Comparison of ENCODE assay signal across 28 mouse cellular contexts in genomic region chr5:58021331-58021730, GRCm38 (mm10).
DNase-seq lines count a peak whose midpoint lies in the region; ATAC-seq and TF ChIP-seq lines count a peak whose summit lies in the region.
"Had no signal": no experiment of that assay in that cellular context is flagged by ENCODE, and none has a peak within 500 bp of the region (broad histone marks: within the 10 kb centered on the region; RNA-seq: fewer than 3 reads in every experiment).

No protein-coding gene starts in this region.

- no peaks in the 10 kb centered on the region for H3K36me3 ChIP-seq in hindbrain, embryonic 10.5 days
- H3K36me3 ChIP-seq in hindbrain, postnatal 0 days (ENCODE audit: insufficient read depth, low read length), result no peaks in the 10 kb centered on the region
- H3K36me3 ChIP-seq in midbrain, embryonic 10.5 days, result no peaks in the 10 kb centered on the region
- no peaks in the 10 kb centered on the region for H3K36me3 ChIP-seq in midbrain, embryonic 15.5 days (replicated peaks)
- H3K36me3 ChIP-seq: embryonic facial prominence, embryonic 12.5 days; embryonic facial prominence, embryonic 15.5 days; G1E; heart, embryonic 13.5 days had no signal

- peaks cover 3% of the 10 kb centered on the region; the same call in 1 of the 2 replicates for H3K4me1 ChIP-seq in hindbrain, embryonic 10.5 days (replicated peaks)
- no peaks in the 10 kb centered on the region for H3K4me1 ChIP-seq in hindbrain, postnatal 0 days (ENCODE audit: insufficient read depth, low read length)
- H3K4me1 ChIP-seq in midbrain, embryonic 10.5 days, result peaks cover 34% of the 10 kb centered on the region
- peaks cover 7% of the 10 kb centered on the region; the same call in 1 of the 2 replicates for H3K4me1 ChIP-seq in midbrain, embryonic 15.5 days
- H3K4me1 ChIP-seq: embryonic facial prominence, embryonic 12.5 days; embryonic facial prominence, embryonic 15.5 days had no signal

- H3K9me3 ChIP-seq in hindbrain, embryonic 10.5 days, result no peaks in the 10 kb centered on the region
- no peaks in the 10 kb centered on the region for H3K9me3 ChIP-seq in hindbrain, postnatal 0 days (ENCODE audit: low read length)
- H3K9me3 ChIP-seq in midbrain, embryonic 10.5 days (replicated peaks), result no peaks in the 10 kb centered on the region
- H3K9me3 ChIP-seq in midbrain, embryonic 15.5 days, result no peaks in the 10 kb centered on the region
- H3K9me3 ChIP-seq: embryonic facial prominence, embryonic 12.5 days; embryonic facial prominence, embryonic 15.5 days; G1E; heart, embryonic 13.5 days had no signal

- 52% methylated on average over 2 of the region's 2 CpGs for WGBS in hindbrain, embryonic 10.5 days
- 62% methylated on average over 2 of the region's 2 CpGs for WGBS in hindbrain, postnatal 0 days
- WGBS in midbrain, embryonic 10.5 days, result 37% methylated on average over 2 of the region's 2 CpGs
- 38% methylated on average over 2 of the region's 2 CpGs for WGBS in midbrain, embryonic 15.5 days

- no peak overlapping the region for H3K9ac ChIP-seq in hindbrain, postnatal 0 days (replicated peaks; ENCODE audit: low read length)
- no peak overlapping the region for H3K9ac ChIP-seq in midbrain, embryonic 15.5 days
- H3K9ac ChIP-seq: embryonic facial prominence, embryonic 12.5 days; embryonic facial prominence, embryonic 15.5 days; forebrain, postnatal 0 days; heart, embryonic 13.5 days; hindbrain, embryonic 14.5 days had no signal

- no peak overlapping the region for H3K4me2 ChIP-seq in hindbrain, postnatal 0 days (ENCODE audit: low read depth, low read length)
- H3K4me2 ChIP-seq in midbrain, embryonic 15.5 days, result no peak overlapping the region
- H3K4me2 ChIP-seq: embryonic facial prominence, embryonic 12.5 days; embryonic facial prominence, embryonic 15.5 days; heart, embryonic 13.5 days; hindbrain, embryonic 14.5 days had no signal

- ATAC-seq in hindbrain, postnatal 0 days, result no peak
- no peak for ATAC-seq in midbrain, embryonic 15.5 days (replicated peaks)
- ATAC-seq: forebrain, embryonic 14.5 days; forebrain, postnatal 0 days; intestine, postnatal 0 days; Patski had no signal

- no peak overlapping the region for H3K27ac ChIP-seq in hindbrain, embryonic 10.5 days
- no peak overlapping the region for H3K27ac ChIP-seq in hindbrain, postnatal 0 days
- no peak overlapping the region for H3K27ac ChIP-seq in midbrain, embryonic 10.5 days (replicated peaks)
- no peak overlapping the region for H3K27ac ChIP-seq in midbrain, embryonic 15.5 days
- H3K27ac ChIP-seq: embryonic facial prominence, embryonic 12.5 days; embryonic facial prominence, embryonic 15.5 days; heart, embryonic 13.5 days; hindbrain, embryonic 14.5 days had no signal

- no peak overlapping the region for H3K4me3 ChIP-seq in hindbrain, embryonic 10.5 days
- no peak overlapping the region for H3K4me3 ChIP-seq in hindbrain, postnatal 0 days (ENCODE audit: low read length)
- H3K4me3 ChIP-seq in midbrain, embryonic 10.5 days, result no peak overlapping the region
- H3K4me3 ChIP-seq in midbrain, embryonic 15.5 days, result no peak overlapping the region
- H3K4me3 ChIP-seq: embryonic facial prominence, embryonic 12.5 days; embryonic facial prominence, embryonic 15.5 days; heart, embryonic 13.5 days had no signal

- peak; percentile 8 for DNase-seq in hindbrain, embryonic 10.5 days (ENCODE audit: low spot score)
- DNase-seq in hindbrain, postnatal 0 days (ENCODE audit: low spot score), result no peak
- peak; percentile 44 for DNase-seq in midbrain, embryonic 10.5 days (ENCODE audit: low spot score)
- peak; percentile 19 for DNase-seq in 416B (ENCODE audit: low read depth)
- DNase-seq in embryo, embryonic 11 days, result peak; percentile 12
- DNase-seq in adrenal gland, postnatal 36 days, result no peak
- DNase-seq in frontal cortex, adult 2 months (ENCODE audit: extremely low spot score in 1 of 2, low spot score in 1 of 2), result no peak
- DNase-seq: adrenal gland, adult 2 months; adrenal gland, postnatal 14 days; B cell, adult 2 months; cerebellum, adult 11-12 months; cerebellum, adult 8-10 months; cerebellum, postnatal 10 days; forebrain, postnatal 0 days; gastrocnemius, postnatal 25 days; heart, adult 18-20 months; heart, postnatal 14 days; heart, postnatal 4 days had no signal

- H3K27me3 ChIP-seq in hindbrain, embryonic 10.5 days (ENCODE audit: insufficient read depth, poor library complexity, severe bottlenecking), result no peaks in the 10 kb centered on the region
- no peaks in the 10 kb centered on the region for H3K27me3 ChIP-seq in hindbrain, postnatal 0 days (ENCODE audit: insufficient read depth, low read length)
- 0 out of 2 replicates have a peak, but pooled peaks cover 12% of the 10 kb centered on the region for H3K27me3 ChIP-seq in midbrain, embryonic 10.5 days (ENCODE audit: low read depth, poor library complexity, severe bottlenecking)
- no peaks in the 10 kb centered on the region for H3K27me3 ChIP-seq in midbrain, embryonic 15.5 days (replicated peaks)
- H3K27me3 ChIP-seq: CH12.LX; embryonic facial prominence, embryonic 12.5 days; embryonic facial prominence, embryonic 15.5 days; heart, embryonic 13.5 days; Patski had no signal

- TF ChIP-seq CTCF in hindbrain, postnatal 0 days (IDR thresholded peaks at IDR 0.05; ENCODE audit: low read depth), result no peak

Comparison
In these comparisons a context has a peak if more than half of its experiments do, and no peak if none do; other contexts are left out.
1. DNase-seq: peak in hindbrain, embryonic 10.5 days (single experiment), midbrain, embryonic 10.5 days (single experiment), 416B (single experiment) and embryo, embryonic 11 days (single experiment); none in hindbrain, postnatal 0 days (single experiment), adrenal gland, postnatal 36 days (0 of 2) and frontal cortex, adult 2 months (0 of 2).